Mouse (Mus musculus): Measurements from ENCODE around the gene Cx3cr1. TPM values are rescaled to one million over a fixed set of nuclear protein-coding genes. Genes with fewer than 3 reads are reported as not detected.

The Cx3cr1 gene
- polyA plus RNA-seq, 1 experiment, result 3.9 TPM

GRCm38 (mm10) chr9:119852347-119853030, 217.2 kb downstream of the Cx3cr1 start:
- Histone ChIP-seq H3K36me3 (ENCODE audit: control insufficient read depth, insufficient read depth, low read length) (no peaks in the 10 kb centered on the region), H3K27ac (ENCODE audit: insufficient read depth, low read depth, low read length) (no peak overlapping the region), H3K27me3 (ENCODE audit: control insufficient read depth, insufficient read depth, low read length) (no peaks in the 10 kb centered on the region), H3K4me1 (ENCODE audit: control insufficient read depth, insufficient read depth, insufficient read length, low read length) (no peaks in the 10 kb centered on the region), H3K4me3 (ENCODE audit: low read depth, low read length) (no peak overlapping the region)
- WGBS, result 77% methylated on average over 10 of the region's 10 CpGs
- TF ChIP-seq POLR2A (IDR thresholded peaks at IDR 0.05; ENCODE audit: low read depth, low read length), result no peak
- TF ChIP-seq CTCF (IDR thresholded peaks at IDR 0.05; ENCODE audit: extremely low read depth, insufficient read length, insufficient replicate concordance, low read depth, low read length), result no peak

Other genes starting within 250 kb of the Cx3cr1 start
- 0.09 TPM in 2 replicates for gene Scn11a, start 244.4 kb downstream of the Cx3cr1 start, polyA plus RNA-seq (2012; rRNA removed)
- gene Wdr48, start 175.0 kb downstream of the Cx3cr1 start, polyA plus RNA-seq (2012; rRNA removed), result 8.6 and 15.5 TPM in 2 replicates
- 9.7 and 11.7 TPM in 2 replicates for gene Gorasp1, start 132.3 kb downstream of the Cx3cr1 start, polyA plus RNA-seq (2012; rRNA removed)
- not detected in 2 replicates for gene Ttc21a, start 132.3 kb downstream of the Cx3cr1 start, polyA plus RNA-seq (2012; rRNA removed)
- 18.2 and 28.3 TPM in 2 replicates for gene Csrnp1, start 85.2 kb downstream of the Cx3cr1 start, polyA plus RNA-seq (2012; rRNA removed)
- gene Xirp1, start 46.3 kb downstream of the Cx3cr1 start, polyA plus RNA-seq (2012; rRNA removed), result 0.13 TPM in 1 of 2 replicates, not detected in the other
- gene Ccr8, start 22.2 kb upstream of the Cx3cr1 start, polyA plus RNA-seq (2012; rRNA removed), result 0.18 and 0.25 TPM in 2 replicates
- gene Slc25a38, start 40.5 kb upstream of the Cx3cr1 start, polyA plus RNA-seq (2012; rRNA removed), result 15.0 and 29.4 TPM in 2 replicates
- 1,611 and 2,329 TPM in 2 replicates for gene Rpsa, start 57.8 kb upstream of the Cx3cr1 start, polyA plus RNA-seq (2012; rRNA removed)
- gene Mobp, start 79.8 kb upstream of the Cx3cr1 start, polyA plus RNA-seq (2012; rRNA removed), result not detected in 2 replicates
- 1.0 and 1.7 TPM in 2 replicates for gene Myrip, start 231.6 kb upstream of the Cx3cr1 start, polyA plus RNA-seq (2012; rRNA removed)

Measured in small intestine, adult 2 months (tissue).